Mouse (Mus musculus) olfactory bulb, adult 2 months (tissue): ENCODE data around the gene Mvd.

Experiments
- CTCF ChIP-seq: fragments of 200-500 bp; IDR thresholded peaks from 2 replicates; pipeline ENCODE4 v1.5.1; 2012; ENCODE audit warnings: low read depth, mild to moderate bottlenecking, low read length, moderate library complexity; ENCODE audit not compliant: insufficient read depth
- POLR2A ChIP-seq: fragments of 200-500 bp; IDR thresholded peaks from 2 replicates; pipeline ENCODE4 v1.6.1; 2012; ENCODE audit warnings: mild to moderate bottlenecking, low read depth, low read length, moderate library complexity; ENCODE audit not compliant: insufficient read depth

DNA sequence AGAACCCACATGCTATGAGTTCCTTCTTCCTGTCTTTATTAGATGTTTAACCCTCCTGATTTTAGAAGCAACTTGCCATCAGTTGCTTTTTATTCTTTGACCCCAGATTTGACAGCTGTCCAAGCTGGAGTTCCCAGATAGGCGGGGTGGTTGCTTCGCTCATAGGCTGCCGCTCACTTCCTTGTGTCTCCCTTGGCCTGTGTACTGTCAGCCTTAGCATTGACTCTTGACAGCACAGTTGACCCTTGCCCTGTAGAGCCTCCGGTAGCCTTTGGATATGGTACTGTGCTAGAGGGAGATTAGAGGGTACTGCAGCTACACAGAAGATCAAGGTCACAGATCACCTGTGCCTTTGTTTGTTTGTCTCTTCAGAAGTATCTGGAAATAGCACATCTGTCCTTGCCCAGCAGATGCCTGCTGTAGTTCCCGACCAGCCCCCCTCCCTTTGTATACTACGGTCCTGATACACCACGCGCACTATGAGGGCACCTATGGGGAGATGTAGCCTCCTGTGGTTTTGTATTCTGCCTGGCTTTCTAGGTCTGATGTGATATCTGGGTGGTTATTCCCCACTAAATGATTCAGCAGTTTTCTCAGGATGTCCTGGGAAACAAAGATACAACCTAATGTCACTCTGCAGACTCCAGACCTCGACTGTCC lies 37.9 kb downstream of the Mvd start:
- no peak for TF ChIP-seq CTCF
- TF ChIP-seq POLR2A, result no peak
